Mouse (Mus musculus) embryonic fibroblast, embryonic 13.5 days (primary cell): ENCODE measurements around the gene Lgals3bp. TPM values are rescaled to one million over a fixed set of nuclear protein-coding genes. Genes with fewer than 3 reads are reported as not detected.
"Not testable (repeated sequence)": the region's sequence is repeated elsewhere in the genome, so short reads cannot be mapped to it uniquely, and the experiment has no call there.

Experiments used
- H3K27ac ChIP-seq: 2 replicates; pipeline ENCODE4 v1.5.1; 2012; ENCODE audit warnings: low read length, control low read depth, inconsistent platforms; ENCODE audit not compliant: insufficient read depth
- H3K4me1 ChIP-seq: 2 replicates; pipeline ENCODE4 v1.6.1; 2011; ENCODE audit warnings: low read length; ENCODE audit not compliant: control insufficient read depth, insufficient read depth
- H3K4me3 ChIP-seq: 2 replicates; pipeline ENCODE4 v1.5.1; 2011; ENCODE audit warnings: mild to moderate bottlenecking, control low read depth, low read length; ENCODE audit not compliant: insufficient read depth
- CTCF ChIP-seq: IDR thresholded peaks from 2 replicates; pipeline ENCODE4 v1.5.1; 2011; ENCODE audit warnings: mild to moderate bottlenecking, control low read depth, low read length, moderate library complexity, borderline replicate concordance; ENCODE audit not compliant: insufficient read depth
- POLR2A ChIP-seq: IDR thresholded peaks from 2 replicates; pipeline ENCODE4 v1.6.1; 2011; ENCODE audit warnings: low read depth, mild to moderate bottlenecking, control low read depth, low read length, moderate library complexity
- polyA plus RNA-seq: library from polyadenylated mRNA; stranded (reverse); fragments of >200 nt; gene quantifications from 2 replicates; pipeline ENCODE4 v1.2.4, GENCODE M21; 2011; ENCODE audit warnings: low read depth; ENCODE audit not compliant: missing spikeins, insufficient read length

Gene Lgals3bp
- polyA plus RNA-seq, 1 experiment: 116 TPM

- Histone ChIP-seq H3K4me3 (no peak overlapping the region), H3K27ac (peak overlapping the region; percentile 14; the same call in 1 of the 2 replicates), H3K4me1 (0 out of 2 replicates have a peak, but pooled peaks cover 3% of the 10 kb centered on the region)
- no peak for TF ChIP-seq POLR2A
- peak; percentile 84 for TF ChIP-seq CTCF
Observed at GRCm38 (mm10) chr11:118379251-118380009, 22.5 kb downstream of the Lgals3bp start.

- Histone ChIP-seq H3K27ac (no peak overlapping the region), H3K4me3 (no peak overlapping the region), H3K4me1 (0 out of 2 replicates have a peak, but pooled peaks cover 3% of the 10 kb centered on the region)
- TF ChIP-seq CTCF (no peak), POLR2A (no peak)
Observed at GRCm38 (mm10) chr11:118378656-118379055, 23.2 kb downstream of the Lgals3bp start.

GRCm38 (mm10) chr11:118376323-118376722 lies 25.6 kb downstream of the Lgals3bp start:
- not testable (repeated sequence) for H3K27ac ChIP-seq, H3K4me3 ChIP-seq, H3K4me1 ChIP-seq

GRCm38 (mm10) chr11:118375881-118376280 lies 26.0 kb downstream of the Lgals3bp start:
- peaks cover 7% of the 10 kb centered on the region; the same call in 1 of the 2 replicates for H3K4me1 ChIP-seq
- TF ChIP-seq POLR2A (no peak), CTCF (no peak)
- no peak overlapping the region for H3K27ac ChIP-seq
- H3K4me3 ChIP-seq: no peak overlapping the region

GRCm38 (mm10) chr11:118375461-118375860 lies 26.4 kb downstream of the Lgals3bp start:
- H3K4me3 ChIP-seq: no peak overlapping the region
- peaks cover 7% of the 10 kb centered on the region; the same call in 1 of the 2 replicates for H3K4me1 ChIP-seq
- TF ChIP-seq POLR2A (no peak), CTCF (no peak)
- H3K27ac ChIP-seq: no peak overlapping the region

GRCm38 (mm10) chr11:118375006-118375405 lies 26.9 kb downstream of the Lgals3bp start:
- Histone ChIP-seq H3K4me3 (no peak overlapping the region), H3K4me1 (peaks cover 7% of the 10 kb centered on the region; the same call in 1 of the 2 replicates), H3K27ac (no peak overlapping the region)
- TF ChIP-seq CTCF (no peak), POLR2A (no peak)

GRCm38 (mm10) chr11:118374506-118374905 lies 27.4 kb downstream of the Lgals3bp start:
- no peak for TF ChIP-seq CTCF
- TF ChIP-seq POLR2A: no peak
- Histone ChIP-seq H3K27ac (no peak overlapping the region), H3K4me1 (peaks cover 7% of the 10 kb centered on the region; the same call in 1 of the 2 replicates), H3K4me3 (no peak overlapping the region)

GRCm38 (mm10) chr11:118372641-118373040 lies 29.3 kb downstream of the Lgals3bp start:
- Histone ChIP-seq H3K27ac (no peak overlapping the region), H3K4me1 (peaks cover 5% of the 10 kb centered on the region; the same call in 1 of the 2 replicates), H3K4me3 (no peak overlapping the region)
- TF ChIP-seq POLR2A (no peak), CTCF (no peak)

GRCm38 (mm10) chr11:118371876-118372275 lies 30.0 kb downstream of the Lgals3bp start:
- Histone ChIP-seq H3K4me3 (no peak overlapping the region), H3K27ac (no peak overlapping the region), H3K4me1 (peaks cover 6% of the 10 kb centered on the region; the same call in 1 of the 2 replicates)
- TF ChIP-seq POLR2A: no peak
- no peak for TF ChIP-seq CTCF

GRCm38 (mm10) chr11:118369657-118370056 lies 32.2 kb downstream of the Lgals3bp start:
- TF ChIP-seq POLR2A: no peak
- Histone ChIP-seq H3K4me3 (no peak overlapping the region), H3K4me1 (peaks cover 24% of the 10 kb centered on the region), H3K27ac (no peak overlapping the region)

- H3K4me1 ChIP-seq: peaks cover 27% of the 10 kb centered on the region
- H3K4me3 ChIP-seq: no peak overlapping the region
- H3K27ac ChIP-seq: no peak overlapping the region
- TF ChIP-seq POLR2A: no peak
- TF ChIP-seq CTCF: no peak
Observed at GRCm38 (mm10) chr11:118369251-118369650, 32.6 kb downstream of the Lgals3bp start.
